Mouse (Mus musculus): ENCODE measurements at regions not wholly inside any gene's neighbourhood (a gene's known extent, or its start where the extent isn't known, plus 50 kb on each side); places are given as distances from the start of the nearest gene placed in this dataset.

DNA sequence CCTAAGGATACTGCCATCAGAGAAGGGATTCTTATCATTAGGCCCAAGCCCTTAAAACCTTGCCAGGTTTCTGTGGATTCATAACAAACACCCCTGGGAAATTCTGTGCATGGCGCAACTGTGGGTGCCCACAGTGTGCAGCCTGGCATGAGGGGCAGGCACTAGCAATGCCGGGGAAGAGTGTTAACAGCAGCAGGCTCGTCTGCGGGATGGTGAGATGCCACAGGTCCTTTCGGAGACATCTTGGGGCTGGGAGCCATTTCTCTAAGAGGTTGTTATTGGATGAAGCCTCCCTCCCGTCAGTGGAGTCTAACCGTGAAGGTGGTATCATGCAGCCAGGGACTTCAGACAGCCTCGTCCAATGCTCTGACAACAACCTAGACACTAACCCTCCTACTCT is 144.2 kb downstream of the Drd1 start:
- Histone ChIP-seq H3K36me3 (ENCODE audit: control insufficient read depth, insufficient read depth) (no peaks in the 10 kb centered on the region), H3ac (ENCODE audit: control insufficient read depth, insufficient read length) (no peak overlapping the region), H3K27me3 (ENCODE audit: control insufficient read depth, insufficient read depth, insufficient read length) (no peaks in the 10 kb centered on the region), H3K79me2 (ENCODE audit: control insufficient read depth, insufficient read depth) (no peaks in the 10 kb centered on the region), H3K4me3 (no peak overlapping the region), H3K4me2 (ENCODE audit: low read depth) (no peak overlapping the region)
- TF ChIP-seq POLR2A (IDR thresholded peaks at IDR 0.05; ENCODE audit: insufficient read length, low read depth): no peak
- TF ChIP-seq MYOD1 (IDR thresholded peaks at IDR 0.05; ENCODE audit: control insufficient read depth in 1 of 3, insufficient read length in 2 of 3, low read depth in 2 of 3): no peak

DNA sequence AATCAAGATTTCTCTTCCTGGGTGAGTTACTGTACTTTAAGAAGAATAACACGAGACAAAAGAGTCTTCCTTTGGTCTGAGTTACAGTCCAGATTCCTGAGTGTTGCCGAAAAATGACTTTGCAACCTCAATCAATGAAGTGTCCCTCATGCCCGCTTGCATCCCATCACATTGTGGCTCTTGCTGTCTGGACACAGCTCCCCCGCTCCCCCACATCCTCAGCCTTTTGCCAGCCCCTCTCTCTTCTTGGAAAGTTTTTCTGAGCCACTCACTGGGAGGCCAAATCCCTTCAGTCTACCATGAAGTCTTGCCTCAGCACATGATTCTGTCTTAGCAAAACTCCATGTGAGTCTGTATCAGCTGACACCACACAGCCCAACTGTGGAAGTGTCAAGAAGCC is 145.3 kb downstream of the Drd1 start:
- Histone ChIP-seq H3K36me3 (ENCODE audit: control insufficient read depth, insufficient read depth) (no peaks in the 10 kb centered on the region), H3K27me3 (ENCODE audit: control insufficient read depth, insufficient read depth, insufficient read length) (peaks cover 2% of the 10 kb centered on the region), H3K4me2 (ENCODE audit: low read depth) (no peak overlapping the region), H3ac (ENCODE audit: control insufficient read depth, insufficient read length) (no peak overlapping the region), H3K79me2 (ENCODE audit: control insufficient read depth, insufficient read depth) (no peaks in the 10 kb centered on the region), H3K4me3 (no peak overlapping the region)
- no peak for TF ChIP-seq POLR2AphosphoS2 (IDR thresholded peaks at IDR 0.05; ENCODE audit: insufficient read length, low read depth)
- TF ChIP-seq E2F4 (IDR thresholded peaks at IDR 0.05; ENCODE audit: insufficient read depth): no peak
- TF ChIP-seq SRF (IDR thresholded peaks at IDR 0.05; ENCODE audit: control insufficient read depth, insufficient read length, low read depth): no peak

DNA sequence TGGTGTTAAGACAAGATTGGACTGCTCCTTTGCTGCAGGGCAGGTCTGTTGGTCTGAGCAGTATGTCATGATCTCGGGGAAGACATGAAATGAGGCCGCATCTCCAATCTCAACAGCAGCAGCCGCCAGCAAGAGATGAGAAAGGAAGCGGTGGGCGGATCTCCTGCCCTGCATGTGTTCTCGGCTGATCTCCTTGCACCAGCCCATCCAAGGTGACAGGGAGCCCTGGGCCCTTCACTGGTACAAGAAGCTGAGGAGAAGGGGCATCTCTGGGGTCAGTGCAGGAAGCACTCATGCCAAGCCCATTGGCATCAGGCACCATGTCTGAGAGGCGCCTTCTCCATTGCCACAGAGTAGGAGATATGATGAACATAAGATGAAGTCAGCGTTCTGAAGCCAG is 151.0 kb downstream of the Drd1 start:
- H3K27me3 ChIP-seq (ENCODE audit: control insufficient read depth, insufficient read depth, insufficient read length): peaks cover 4% of the 10 kb centered on the region
- no peaks in the 10 kb centered on the region for H3K36me3 ChIP-seq (ENCODE audit: control insufficient read depth, insufficient read depth)
- no peak overlapping the region for H3ac ChIP-seq (ENCODE audit: control insufficient read depth, insufficient read length)
- no peak for TF ChIP-seq MYOD1 (IDR thresholded peaks at IDR 0.05; ENCODE audit: control insufficient read depth in 1 of 3, insufficient read length in 2 of 3, low read depth in 2 of 3)
- TF ChIP-seq TCF12 (IDR thresholded peaks at IDR 0.05; ENCODE audit: insufficient read depth, poor library complexity, severe bottlenecking): no peak
- no peak for TF ChIP-seq MAX (IDR thresholded peaks at IDR 0.05; ENCODE audit: low read depth)
- no peak for TF ChIP-seq CEBPB (IDR thresholded peaks at IDR 0.05; ENCODE audit: insufficient read depth, poor library complexity, severe bottlenecking)
- no peak for TF ChIP-seq POLR2AphosphoS2 (IDR thresholded peaks at IDR 0.05; ENCODE audit: insufficient read length, low read depth)
- TF ChIP-seq MYOG (IDR thresholded peaks at IDR 0.05; ENCODE audit: control insufficient read depth in 1 of 3, insufficient read depth in 1 of 3, insufficient read length in 2 of 3, low read depth in 2 of 3): no peak
- no peak for TF ChIP-seq SRF (IDR thresholded peaks at IDR 0.05; ENCODE audit: control insufficient read depth, insufficient read length, low read depth)
- TF ChIP-seq E2F4 (IDR thresholded peaks at IDR 0.05; ENCODE audit: insufficient read depth): no peak
- no peak overlapping the region for H3K4me2 ChIP-seq (ENCODE audit: low read depth)
- no peak overlapping the region for H3K4me3 ChIP-seq
- H3K79me2 ChIP-seq (ENCODE audit: control insufficient read depth, insufficient read depth): no peaks in the 10 kb centered on the region

DNA sequence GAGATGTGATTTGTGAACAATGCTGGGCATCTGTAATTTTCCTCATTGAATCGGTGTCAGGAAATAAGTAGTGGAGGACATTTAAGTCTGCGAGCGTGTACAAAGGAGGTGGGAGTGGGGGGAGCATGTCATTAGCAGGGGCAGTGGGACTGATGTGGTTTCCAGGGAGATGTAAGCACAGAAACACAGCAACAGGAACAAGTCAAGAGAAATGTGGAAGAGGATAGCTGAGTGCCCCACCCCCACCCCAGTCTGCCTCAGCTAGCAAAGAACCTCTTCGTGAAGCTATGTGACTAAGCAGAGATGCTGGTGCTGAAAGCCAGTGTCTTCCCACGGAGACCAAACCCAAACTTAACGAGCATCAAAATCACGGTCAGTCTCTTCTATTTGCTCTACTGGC is 151.9 kb downstream of the Drd1 start:
- Histone ChIP-seq H3K79me2 (ENCODE audit: control insufficient read depth, insufficient read depth) (no peaks in the 10 kb centered on the region), H3K4me2 (ENCODE audit: low read depth) (no peak overlapping the region)

DNA sequence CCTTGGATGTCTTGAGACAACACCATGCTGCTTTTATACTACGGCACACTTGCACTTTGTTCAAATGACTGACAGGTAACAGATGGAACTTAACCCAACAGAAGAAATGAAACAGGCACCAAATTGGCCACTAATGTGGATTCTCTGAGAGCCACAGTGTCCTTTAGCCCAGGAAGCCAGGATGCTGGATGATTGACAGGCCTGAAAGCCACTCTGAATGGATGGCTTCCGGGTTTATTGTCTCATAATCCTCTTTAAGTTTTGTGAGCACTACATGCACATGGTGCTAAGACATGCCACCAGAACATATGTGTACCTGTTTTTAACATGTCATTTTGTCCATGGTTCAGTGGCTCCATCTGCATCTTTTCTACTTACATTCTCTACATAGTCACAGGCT is 152.7 kb downstream of the Drd1 start:
- Histone ChIP-seq H3K4me3 (no peak overlapping the region), H3K27me3 (ENCODE audit: control insufficient read depth, insufficient read depth, insufficient read length) (peaks cover 10% of the 10 kb centered on the region), H3K36me3 (ENCODE audit: control insufficient read depth, insufficient read depth) (no peaks in the 10 kb centered on the region), H3K79me2 (ENCODE audit: control insufficient read depth, insufficient read depth) (no peaks in the 10 kb centered on the region), H3K4me2 (ENCODE audit: low read depth) (no peak overlapping the region), H3ac (ENCODE audit: control insufficient read depth, insufficient read length) (no peak overlapping the region)
- no peak for TF ChIP-seq POLR2A (IDR thresholded peaks at IDR 0.05; ENCODE audit: insufficient read length, low read depth)
- TF ChIP-seq POLR2AphosphoS2 (IDR thresholded peaks at IDR 0.05; ENCODE audit: insufficient read length, low read depth): no peak
- TF ChIP-seq TCF3 (IDR thresholded peaks at IDR 0.05; ENCODE audit: insufficient read length, low read depth): no peak
- no peak for TF ChIP-seq E2F4 (IDR thresholded peaks at IDR 0.05; ENCODE audit: insufficient read depth)
- no peak for TF ChIP-seq MYOG (IDR thresholded peaks at IDR 0.05; ENCODE audit: control insufficient read depth in 1 of 3, insufficient read depth in 1 of 3, insufficient read length in 2 of 3, low read depth in 2 of 3)
- no peak for TF ChIP-seq USF1 (IDR thresholded peaks at IDR 0.05; ENCODE audit: low read depth)
- no peak for TF ChIP-seq CEBPB (IDR thresholded peaks at IDR 0.05; ENCODE audit: insufficient read depth, poor library complexity, severe bottlenecking)
- no peak for TF ChIP-seq MAX (IDR thresholded peaks at IDR 0.05; ENCODE audit: low read depth)
- no peak for TF ChIP-seq SRF (IDR thresholded peaks at IDR 0.05; ENCODE audit: control insufficient read depth, insufficient read length, low read depth)
- no peak for TF ChIP-seq REST (IDR thresholded peaks at IDR 0.05; ENCODE audit: insufficient read depth, insufficient read length)
- TF ChIP-seq MYOD1 (IDR thresholded peaks at IDR 0.05; ENCODE audit: control insufficient read depth in 1 of 3, insufficient read length in 2 of 3, low read depth in 2 of 3): no peak
- no peak for TF ChIP-seq TCF12 (IDR thresholded peaks at IDR 0.05; ENCODE audit: insufficient read depth, poor library complexity, severe bottlenecking)

More for the DNA sequence above, 151.9 kb downstream of the Drd1 start:
- no peak overlapping the region for H3ac ChIP-seq (ENCODE audit: control insufficient read depth, insufficient read length)
- no peak overlapping the region for H3K4me3 ChIP-seq
- TF ChIP-seq MYOG (IDR thresholded peaks at IDR 0.05; ENCODE audit: control insufficient read depth in 1 of 3, insufficient read depth in 1 of 3, insufficient read length in 2 of 3, low read depth in 2 of 3): no peak
- H3K27me3 ChIP-seq (ENCODE audit: control insufficient read depth, insufficient read depth, insufficient read length): peaks cover 4% of the 10 kb centered on the region
- no peaks in the 10 kb centered on the region for H3K36me3 ChIP-seq (ENCODE audit: control insufficient read depth, insufficient read depth)

DNA sequence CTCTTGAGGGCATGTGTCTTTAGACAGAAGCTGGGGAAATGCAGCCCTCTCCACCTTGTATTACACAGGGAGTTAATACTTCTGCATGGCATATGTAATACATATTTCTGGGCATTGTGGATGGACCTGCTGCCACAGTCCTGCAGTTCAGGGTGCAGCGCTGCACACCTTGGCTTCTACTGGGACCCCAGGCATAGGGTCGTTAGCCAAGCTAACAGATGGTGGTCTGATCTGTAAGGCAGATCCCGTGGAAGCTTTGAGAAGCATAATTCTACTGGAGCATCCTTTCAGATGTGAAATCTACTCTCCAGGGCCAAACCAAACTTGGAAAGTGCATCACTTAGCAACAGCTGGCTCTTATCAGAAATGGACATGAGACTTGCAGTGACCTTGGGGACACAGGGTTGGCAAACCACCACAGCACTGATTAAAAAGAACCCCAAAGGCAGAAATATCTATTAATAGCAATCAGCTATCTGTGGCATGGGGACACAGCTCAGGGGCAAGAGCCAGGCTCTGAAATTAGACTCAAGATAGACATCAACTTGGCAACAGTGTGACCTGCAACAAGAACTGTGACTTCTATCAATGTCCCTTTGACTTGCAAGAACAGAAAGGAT is 155.0 kb downstream of the Drd1 start:
- H3ac ChIP-seq (ENCODE audit: control insufficient read depth, insufficient read length): no peak overlapping the region
- no peaks in the 10 kb centered on the region for H3K36me3 ChIP-seq (ENCODE audit: control insufficient read depth, insufficient read depth)
- H3K4me3 ChIP-seq: no peak overlapping the region
- no peaks in the 10 kb centered on the region for H3K79me2 ChIP-seq (ENCODE audit: control insufficient read depth, insufficient read depth)
- TF ChIP-seq MYOD1 (IDR thresholded peaks at IDR 0.05; ENCODE audit: control insufficient read depth in 1 of 3, insufficient read length in 2 of 3, low read depth in 2 of 3) (no peak), USF1 (IDR thresholded peaks at IDR 0.05; ENCODE audit: low read depth) (no peak), TCF12 (IDR thresholded peaks at IDR 0.05; ENCODE audit: insufficient read depth, poor library complexity, severe bottlenecking) (no peak), MAX (IDR thresholded peaks at IDR 0.05; ENCODE audit: low read depth) (no peak), REST (IDR thresholded peaks at IDR 0.05; ENCODE audit: insufficient read depth, insufficient read length) (no peak), CEBPB (IDR thresholded peaks at IDR 0.05; ENCODE audit: insufficient read depth, poor library complexity, severe bottlenecking) (no peak), SRF (IDR thresholded peaks at IDR 0.05; ENCODE audit: control insufficient read depth, insufficient read length, low read depth) (no peak), TCF3 (IDR thresholded peaks at IDR 0.05; ENCODE audit: insufficient read length, low read depth) (no peak), POLR2A (IDR thresholded peaks at IDR 0.05; ENCODE audit: insufficient read length, low read depth) (no peak), POLR2AphosphoS2 (IDR thresholded peaks at IDR 0.05; ENCODE audit: insufficient read length, low read depth) (no peak), E2F4 (IDR thresholded peaks at IDR 0.05; ENCODE audit: insufficient read depth) (no peak), MYOG (IDR thresholded peaks at IDR 0.05; ENCODE audit: control insufficient read depth in 1 of 3, insufficient read depth in 1 of 3, insufficient read length in 2 of 3, low read depth in 2 of 3) (no peak)
- H3K4me2 ChIP-seq (ENCODE audit: low read depth): no peak overlapping the region
- H3K27me3 ChIP-seq (ENCODE audit: control insufficient read depth, insufficient read depth, insufficient read length): peaks cover 10% of the 10 kb centered on the region

All from myocyte (in vitro differentiated cells).